Mouse (Mus musculus): Measurements from ENCODE around the gene Tbcc.

DNA sequence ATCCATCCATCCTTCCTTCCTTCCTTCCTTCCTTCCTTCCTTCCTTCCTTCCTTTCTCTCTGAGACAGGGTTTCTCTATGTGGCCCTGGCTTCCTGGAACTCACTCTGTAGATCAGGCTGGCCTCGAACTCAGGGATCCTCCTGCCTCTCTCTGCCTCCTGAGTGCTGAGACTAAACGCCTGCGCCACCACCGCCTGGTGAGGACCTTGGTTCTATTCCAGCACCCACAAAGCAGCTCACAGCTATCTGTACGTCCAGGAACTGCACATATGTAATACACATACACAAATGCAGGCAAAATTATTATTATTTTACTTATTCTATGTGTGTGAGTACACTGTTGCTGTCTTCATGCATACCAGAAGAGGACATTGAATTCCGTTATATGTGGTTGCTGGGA lies 5.7 kb upstream of the Tbcc start:
- TF ChIP-seq NRF1 (IDR thresholded peaks at IDR 0.05; ENCODE audit: low read depth, low read length) = no peak
- TF ChIP-seq CTCF (conservative IDR thresholded peaks at IDR 0.05 in 1 of 2, IDR thresholded peaks at IDR 0.05 in 1 of 2; ENCODE audit: low read depth in 2 of 2, low read length in 2 of 2) = no peak
- TF ChIP-seq POLR2AphosphoS2 (IDR thresholded peaks at IDR 0.05; ENCODE audit: low read depth, low read length) = no peak
- no peak for TF ChIP-seq POLR2A (IDR thresholded peaks at IDR 0.05; ENCODE audit: low read depth, low read length)
- TF ChIP-seq ZC3H11A (IDR thresholded peaks at IDR 0.05; ENCODE audit: low read depth, low read length) = no peak
- TF ChIP-seq BHLHE40 (IDR thresholded peaks at IDR 0.05; ENCODE audit: low read depth, low read length) = no peak
